Mouse (Mus musculus) liver, embryonic 15.5 days (tissue): ENCODE results near the gene P2rx5. TPM values are rescaled to one million over a fixed set of nuclear protein-coding genes. Genes with fewer than 3 reads are reported as not detected.
A peak's percentile ranks its signal among the peaks of the same experiment; 100 is the strongest.

Experiments
- ATAC-seq: fragments of 200-750 bp; cut with Nextera tagmentation; 2 replicates; pipeline ENCODE4 v1.8.0; 2017; ENCODE audit warnings: moderate number of reproducible peaks, mild to moderate bottlenecking, moderate library complexity; ENCODE audit not compliant: insufficient read depth
- H3K27ac ChIP-seq: fragments of 300-500 bp; sonication (generic); replicated peaks from 2 replicates; pipeline ENCODE4 v1.5.1; 2015; ENCODE audit warnings: mild to moderate bottlenecking, inconsistent platforms
- H3K27me3 ChIP-seq: fragments of 300-500 bp; sonication (generic); 2 replicates; pipeline ENCODE4 v1.6.1; 2015; ENCODE audit warnings: mild to moderate bottlenecking, inconsistent platforms
- H3K36me3 ChIP-seq: fragments of 300-500 bp; sonication (generic); replicated peaks from 2 replicates; pipeline ENCODE4 v1.6.1; 2015; ENCODE audit warnings: moderate library complexity, mild to moderate bottlenecking, inconsistent platforms
- H3K4me1 ChIP-seq: fragments of 300-500 bp; sonication (generic); replicated peaks from 2 replicates; pipeline ENCODE4 v1.6.1; 2015; ENCODE audit warnings: inconsistent platforms
- H3K4me2 ChIP-seq: fragments of 300-500 bp; sonication (generic); 2 replicates; pipeline ENCODE4 v1.6.1; 2015; ENCODE audit warnings: moderate library complexity, mild to moderate bottlenecking, inconsistent platforms
- H3K4me3 ChIP-seq: fragments of 300-500 bp; sonication (generic); replicated peaks from 2 replicates; pipeline ENCODE4 v1.5.1; 2015; ENCODE audit warnings: mild to moderate bottlenecking, inconsistent platforms
- H3K9ac ChIP-seq: fragments of 300-500 bp; sonication (generic); 2 replicates; pipeline ENCODE4 v1.6.1; 2015; ENCODE audit warnings: moderate library complexity, mild to moderate bottlenecking, inconsistent platforms
- H3K9me3 ChIP-seq: fragments of 300-500 bp; sonication (generic); replicated peaks from 2 replicates; pipeline ENCODE4 v1.6.1; 2016; ENCODE audit warnings: inconsistent platforms
- WGBS: fragments of 180-500 bp; shearing (Covaris S2); methylation state at CpG from one replicate; pipeline ENCODE4 v1.1.7; 2015; ENCODE audit warnings: mixed read lengths; ENCODE audit not compliant: insufficient replicate concordance; 5-methylcytosine and 5-hydroxymethylcytosine counted together
- polyA plus RNA-seq: library from polyadenylated mRNA; unstranded; fragments of >200 nt; fragmentation: Nextera tagmentation; extraction: Ambion mirVana; gene quantifications from 2 replicates; pipeline ENCODE4 v1.2.1, GENCODE M21; 2015

P2rx5 gene
- polyA plus RNA-seq, 1 experiment from 2014 or later, result 0.15 TPM

GRCm38 (mm10) chr11:73198603-73199229, 38.5 kb downstream of the P2rx5 start, which contains the start of gene Ctns:
Gene Ctns, minus strand, starts transcription at chr11:73199042.
- H3K36me3 ChIP-seq, result 0 out of 2 replicates have a peak, but pooled peaks cover 6% of the 10 kb centered on the region
- 2% methylated on average over 22 of the region's 22 CpGs for WGBS
- H3K27ac ChIP-seq, result peak within 1 kb of the TSS; percentile 79
- peak within 1 kb of the TSS; percentile 86 for H3K9ac ChIP-seq
- H3K4me3 ChIP-seq, result peak within 1 kb of the TSS; percentile 76
- H3K9me3 ChIP-seq, result no peaks in the 10 kb centered on the region
- peak within 1 kb of the TSS; percentile 97 for H3K4me2 ChIP-seq
- H3K27me3 ChIP-seq, result no peaks in the 10 kb centered on the region
- peak; percentile 96 for ATAC-seq
- H3K4me1 ChIP-seq, result peaks cover 30% of the 10 kb centered on the region

GRCm38 (mm10) chr11:73199230-73199712, 39.0 kb downstream of the P2rx5 start, which contains the start of gene Shpk:
Gene Shpk, plus strand, starts transcription at chr11:73199460.
- Histone ChIP-seq H3K9ac (peak within 1 kb of the TSS; percentile 86), H3K4me1 (peaks cover 30% of the 10 kb centered on the region), H3K4me2 (peak within 1 kb of the TSS; percentile 97), H3K27ac (peak within 1 kb of the TSS; percentile 79), H3K27me3 (no peaks in the 10 kb centered on the region), H3K36me3 (0 out of 2 replicates have a peak, but pooled peaks cover 6% of the 10 kb centered on the region), H3K9me3 (no peaks in the 10 kb centered on the region), H3K4me3 (peak within 1 kb of the TSS; percentile 76)
- ATAC-seq, result peak; percentile 96
- 0% methylated on average over 32 of the region's 32 CpGs for WGBS

- H3K4me2 ChIP-seq, result peak overlapping the region; percentile 97
- H3K27ac ChIP-seq, result peak overlapping the region; percentile 79
- peak overlapping the region; percentile 85 for H3K9ac ChIP-seq
- no peaks in the 10 kb centered on the region for H3K9me3 ChIP-seq
- H3K4me3 ChIP-seq, result peak overlapping the region; percentile 76
- 2% methylated on average over 12 of the region's 12 CpGs for WGBS
- peak; percentile 10 for ATAC-seq
- peaks cover 30% of the 10 kb centered on the region for H3K4me1 ChIP-seq
- 0 out of 2 replicates have a peak, but pooled peaks cover 6% of the 10 kb centered on the region for H3K36me3 ChIP-seq
- H3K27me3 ChIP-seq, result no peaks in the 10 kb centered on the region
These were observed 39.7 kb downstream of the P2rx5 start for GRCm38 (mm10) chr11:73199879-73200278.

GRCm38 (mm10) chr11:73201021-73201420, 40.8 kb downstream of the P2rx5 start:
- Histone ChIP-seq H3K27me3 (no peaks in the 10 kb centered on the region), H3K27ac (no peak overlapping the region), H3K9ac (no peak overlapping the region), H3K4me2 (no peak overlapping the region), H3K4me3 (no peak overlapping the region), H3K36me3 (0 out of 2 replicates have a peak, but pooled peaks cover 1% of the 10 kb centered on the region), H3K4me1 (peaks cover 30% of the 10 kb centered on the region), H3K9me3 (no peaks in the 10 kb centered on the region)
- ATAC-seq, result no peak
- WGBS, result 72% methylated on average over 2 of the region's 2 CpGs

GRCm38 (mm10) chr11:73201597-73201996, 41.4 kb downstream of the P2rx5 start:
- no peak overlapping the region for H3K27ac ChIP-seq

GRCm38 (mm10) chr11:73203895-73204294, 43.7 kb downstream of the P2rx5 start:
- Histone ChIP-seq H3K4me3 (no peak overlapping the region), H3K36me3 (no peaks in the 10 kb centered on the region), H3K4me1 (peaks cover 18% of the 10 kb centered on the region), H3K27ac (no peak overlapping the region), H3K9ac (no peak overlapping the region), H3K27me3 (no peaks in the 10 kb centered on the region), H3K4me2 (no peak overlapping the region), H3K9me3 (no peaks in the 10 kb centered on the region)
- WGBS, result 74% methylated on average over 8 of the region's 8 CpGs
- ATAC-seq, result no peak

More at GRCm38 (mm10) chr11:73201597-73201996, 41.4 kb downstream of the P2rx5 start:
- no peak overlapping the region for H3K9ac ChIP-seq
- H3K36me3 ChIP-seq, result no peaks in the 10 kb centered on the region
- H3K4me3 ChIP-seq, result no peak overlapping the region
- 36% methylated on average over 4 of the region's 4 CpGs for WGBS
- no peaks in the 10 kb centered on the region for H3K9me3 ChIP-seq
- peaks cover 30% of the 10 kb centered on the region for H3K4me1 ChIP-seq
- ATAC-seq, result no peak
- H3K4me2 ChIP-seq, result no peak overlapping the region
- H3K27me3 ChIP-seq, result no peaks in the 10 kb centered on the region

- WGBS, result 64% methylated on average over 7 of the region's 7 CpGs
- Histone ChIP-seq H3K4me1 (peaks cover 10% of the 10 kb centered on the region), H3K27ac (no peak overlapping the region), H3K4me3 (no peak overlapping the region), H3K36me3 (no peaks in the 10 kb centered on the region), H3K4me2 (no peak overlapping the region), H3K9ac (no peak overlapping the region), H3K9me3 (no peaks in the 10 kb centered on the region), H3K27me3 (no peaks in the 10 kb centered on the region)
- no peak for ATAC-seq
These were observed 45.0 kb downstream of the P2rx5 start for GRCm38 (mm10) chr11:73205194-73205593.

GRCm38 (mm10) chr11:73207621-73208020, 47.4 kb downstream of the P2rx5 start:
- H3K4me1 ChIP-seq, result no peaks in the 10 kb centered on the region; the same call in 1 of the 2 replicates
- H3K9ac ChIP-seq, result no peak overlapping the region
- H3K4me3 ChIP-seq, result no peak overlapping the region
- no peak overlapping the region for H3K27ac ChIP-seq
- H3K9me3 ChIP-seq, result no peaks in the 10 kb centered on the region
- no peaks in the 10 kb centered on the region for H3K36me3 ChIP-seq
- WGBS, result 68% methylated on average over 2 of the region's 2 CpGs
- no peak for ATAC-seq
- H3K4me2 ChIP-seq, result no peak overlapping the region
- H3K27me3 ChIP-seq, result no peaks in the 10 kb centered on the region

- no peaks in the 10 kb centered on the region; the same call in 1 of the 2 replicates for H3K4me1 ChIP-seq
- peaks cover 3% of the 10 kb centered on the region; the same call in 1 of the 2 replicates for H3K36me3 ChIP-seq
- no peak overlapping the region for H3K4me2 ChIP-seq
- H3K27me3 ChIP-seq, result no peaks in the 10 kb centered on the region
- ATAC-seq, result no peak
- 57% methylated on average over 3 of the region's 3 CpGs for WGBS
- no peaks in the 10 kb centered on the region for H3K9me3 ChIP-seq
- H3K4me3 ChIP-seq, result no peak overlapping the region
- H3K9ac ChIP-seq, result no peak overlapping the region
- H3K27ac ChIP-seq, result no peak overlapping the region
These were observed 53.7 kb downstream of the P2rx5 start for GRCm38 (mm10) chr11:73213956-73214355.

GRCm38 (mm10) chr11:73219671-73220070, 59.5 kb downstream of the P2rx5 start:
- Histone ChIP-seq H3K4me1 (no peaks in the 10 kb centered on the region), H3K36me3 (peaks cover 3% of the 10 kb centered on the region; the same call in 1 of the 2 replicates), H3K4me3 (no peak overlapping the region), H3K9me3 (no peaks in the 10 kb centered on the region), H3K27me3 (no peaks in the 10 kb centered on the region), H3K9ac (no peak overlapping the region), H3K27ac (no peak overlapping the region), H3K4me2 (no peak overlapping the region)
- ATAC-seq, result no peak
- WGBS, result 34% methylated on average over 2 of the region's 2 CpGs

- H3K9ac ChIP-seq, result no peak overlapping the region
- peaks cover 3% of the 10 kb centered on the region; the same call in 1 of the 2 replicates for H3K36me3 ChIP-seq
- H3K27ac ChIP-seq, result no peak overlapping the region
- no peaks in the 10 kb centered on the region for H3K4me1 ChIP-seq
- no peak overlapping the region for H3K4me3 ChIP-seq
- no peaks in the 10 kb centered on the region for H3K27me3 ChIP-seq
- H3K9me3 ChIP-seq, result no peaks in the 10 kb centered on the region
- H3K4me2 ChIP-seq, result no peak overlapping the region
- ATAC-seq, result no peak
- 69% methylated on average over 1 of the region's 1 CpGs for WGBS
These were observed 60.4 kb downstream of the P2rx5 start for GRCm38 (mm10) chr11:73220651-73221050.
